Mouse (Mus musculus) lung, adult 2 months (tissue): Measurements from ENCODE around the gene Babam2.

Experiments used
- CTCF ChIP-seq: fragments of 200-500 bp; IDR thresholded peaks from 2 replicates; pipeline ENCODE4 v1.5.1; 2011; ENCODE audit warnings: mild to moderate bottlenecking, low read length, control low read depth; ENCODE audit not compliant: insufficient read depth
- POLR2A ChIP-seq: fragments of 200-500 bp; IDR thresholded peaks from 2 replicates; pipeline ENCODE4 v1.6.1; 2011; ENCODE audit warnings: low read depth, mild to moderate bottlenecking, control low read depth, low read length, borderline replicate concordance; ENCODE audit errors: extremely low read depth

- no peak for TF ChIP-seq CTCF
- no peak for TF ChIP-seq POLR2A
These were observed 341.5 kb downstream of the Babam2 start for GRCm38 (mm10) chr5:32038994-32039393.
